Mouse (Mus musculus): Measurements from ENCODE around the gene Pdia3.

Pdia3 gene

DNA sequence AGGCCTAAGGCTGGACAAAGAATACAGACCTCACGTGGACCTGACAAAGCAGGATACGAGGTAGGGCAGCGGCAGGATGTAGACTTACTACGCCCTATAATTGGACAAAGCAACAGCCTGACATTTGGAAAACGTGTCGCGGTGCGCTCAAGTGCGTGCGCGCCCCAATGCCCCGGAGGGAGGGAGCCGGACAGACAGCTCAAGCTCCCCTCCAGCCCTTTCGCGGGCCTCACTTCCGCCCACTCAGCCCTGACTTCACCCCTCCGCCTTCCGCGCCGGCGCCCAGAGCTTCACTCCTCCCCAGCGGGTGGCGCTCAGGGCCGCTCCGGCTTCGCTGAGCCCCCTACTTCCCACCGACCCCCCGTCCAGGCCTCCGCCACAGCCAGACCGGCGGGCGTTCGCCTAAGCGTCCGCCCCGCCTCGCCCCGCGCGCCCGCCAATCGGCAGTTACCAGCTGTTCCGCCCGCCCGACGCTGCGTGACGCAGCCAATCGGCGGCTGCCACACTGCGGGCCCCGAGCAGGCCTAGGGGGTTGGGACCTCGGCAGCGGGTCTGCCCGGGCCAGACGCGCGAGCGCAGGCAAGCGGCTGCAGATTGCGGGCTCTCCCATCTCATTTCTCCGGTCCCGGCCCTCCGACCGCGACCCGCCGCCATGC, at the start of gene Pdia3, which contains the start of gene Catsper2:
TSS of gene Pdia3 (plus strand) at position 389 of the 656 bp plus-strand sequence.
TSS of gene Catsper2 (minus strand) at position 406 of the 656 bp plus-strand sequence.
- in situ Hi-C loops (cut with MboI, MseI): loop anchor here (10.0 kb wide), 1 partner anchor 1949 kb away; no protein-coding TSS in a partner anchor

DNA sequence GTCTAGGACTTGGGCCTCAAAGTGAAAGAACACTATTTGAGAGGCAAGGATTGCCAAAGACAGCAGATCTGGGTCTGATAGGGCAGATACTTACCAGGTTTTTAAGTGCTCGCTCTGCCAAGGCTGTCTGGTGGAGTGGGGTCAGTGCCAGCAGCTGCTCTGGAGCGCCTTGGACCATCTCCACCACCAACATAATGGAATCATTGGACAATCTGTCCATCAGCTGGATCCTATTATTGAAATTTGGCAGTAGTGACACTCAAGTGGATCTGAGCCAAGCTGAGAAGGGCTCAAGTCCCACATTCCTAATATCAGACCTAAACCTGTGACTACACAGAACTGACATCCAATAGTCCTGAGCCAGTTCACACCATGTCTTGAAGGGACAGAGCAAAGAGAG, 44.7 kb upstream of the Pdia3 start:
- in situ Hi-C loops (cut with MboI, MseI): no loop called here

DNA sequence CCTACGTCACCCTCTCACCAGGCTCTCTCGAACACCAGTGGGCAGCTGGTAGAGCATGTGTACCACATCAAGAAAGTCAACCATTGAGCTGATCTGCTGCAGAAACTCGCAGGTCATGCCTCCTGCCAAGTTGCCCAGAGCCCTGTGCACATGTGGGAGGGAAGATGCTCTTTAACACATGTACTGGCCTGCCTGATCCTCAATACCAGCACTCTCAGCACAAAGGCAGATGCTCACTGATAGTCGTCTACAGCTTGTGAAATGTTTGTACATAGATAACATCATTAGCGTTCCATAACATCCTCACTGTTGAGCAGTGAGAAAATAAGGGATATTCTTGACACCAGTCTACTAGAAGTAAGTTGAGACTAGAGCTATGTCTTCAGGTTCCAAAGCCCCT, 42.7 kb upstream of the Pdia3 start:
- in situ Hi-C loops (cut with MboI, MseI): no loop called here

DNA sequence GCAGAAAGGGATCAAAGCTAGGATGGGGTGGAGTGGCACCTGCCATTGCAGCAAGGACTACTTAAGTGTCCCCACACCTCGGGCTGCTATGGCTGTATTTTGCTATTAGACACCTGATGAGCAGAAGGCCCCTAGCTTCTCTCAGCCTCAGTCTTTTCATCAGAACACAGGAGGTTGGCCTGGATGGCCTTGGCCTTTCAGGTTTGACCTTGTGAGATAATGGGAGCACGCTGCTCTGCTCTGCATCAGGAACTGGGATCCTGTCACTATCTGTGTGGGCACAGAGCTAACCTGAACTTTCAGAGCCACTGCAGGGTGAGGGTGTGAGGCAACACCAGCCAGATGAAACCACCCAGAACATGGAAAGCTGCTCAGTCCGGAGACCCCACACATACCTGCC, 41.3 kb upstream of the Pdia3 start:
- in situ Hi-C loops (cut with MboI, MseI): no loop called here

DNA sequence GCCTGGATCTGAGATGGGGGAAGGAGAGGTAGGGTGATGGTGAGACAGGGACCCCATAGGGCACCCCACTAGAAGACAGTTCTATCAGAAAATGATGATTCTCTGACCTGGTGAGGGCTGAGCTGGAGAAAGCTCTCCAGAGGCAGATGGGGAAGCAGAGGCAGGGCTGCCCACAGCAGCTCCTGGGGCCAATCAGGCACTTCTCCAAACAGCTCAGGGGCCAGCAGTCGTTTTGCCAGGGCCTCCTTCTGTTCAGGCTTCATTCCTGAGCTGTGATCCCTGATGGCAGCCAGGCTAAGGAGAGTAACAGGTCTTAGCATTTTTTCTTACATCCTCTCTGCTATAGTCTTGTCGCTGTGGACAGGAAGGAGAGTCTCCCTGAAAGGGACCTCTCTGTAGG, 38.8 kb upstream of the Pdia3 start:
- in situ Hi-C loops (cut with MboI, MseI): no loop called here

DNA sequence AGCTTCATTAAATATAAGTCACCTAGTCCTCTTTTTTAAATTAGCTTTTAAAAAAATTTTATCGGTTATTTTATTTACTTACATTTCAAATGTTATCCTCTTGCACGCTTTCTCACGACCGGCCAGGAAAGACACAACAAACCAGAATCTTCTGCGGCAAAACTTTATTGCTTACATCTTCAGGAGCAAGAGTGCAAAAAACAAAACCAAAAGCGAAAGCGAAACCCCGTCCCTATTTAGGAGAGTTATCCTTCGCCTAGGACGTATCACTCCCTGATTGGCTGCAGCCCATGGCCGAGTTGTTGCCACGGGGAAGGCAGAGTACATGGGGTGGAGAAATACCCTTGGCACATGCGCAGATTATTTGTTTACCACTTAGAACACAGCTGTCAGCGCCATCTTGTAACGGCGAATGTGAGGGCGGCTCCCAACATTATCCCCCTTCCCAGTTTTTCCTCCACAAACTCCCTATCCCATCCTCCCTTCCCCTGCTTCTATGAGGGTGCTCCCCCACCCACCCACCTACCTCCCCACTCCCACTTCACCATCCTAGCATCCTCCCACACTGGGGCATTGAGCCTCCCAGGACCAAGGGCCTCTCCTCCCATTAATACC, 26.5 kb upstream of the Pdia3 start, which contains the start of gene Strc:
TSS of gene Strc (minus strand) at position 208 of the 615 bp plus-strand sequence.
- in situ Hi-C loops (cut with MboI, MseI): loop anchor here (10.0 kb wide), 1 partner anchor 1722 kb away; the partner anchor contains the start of gene Ndufaf1

DNA sequence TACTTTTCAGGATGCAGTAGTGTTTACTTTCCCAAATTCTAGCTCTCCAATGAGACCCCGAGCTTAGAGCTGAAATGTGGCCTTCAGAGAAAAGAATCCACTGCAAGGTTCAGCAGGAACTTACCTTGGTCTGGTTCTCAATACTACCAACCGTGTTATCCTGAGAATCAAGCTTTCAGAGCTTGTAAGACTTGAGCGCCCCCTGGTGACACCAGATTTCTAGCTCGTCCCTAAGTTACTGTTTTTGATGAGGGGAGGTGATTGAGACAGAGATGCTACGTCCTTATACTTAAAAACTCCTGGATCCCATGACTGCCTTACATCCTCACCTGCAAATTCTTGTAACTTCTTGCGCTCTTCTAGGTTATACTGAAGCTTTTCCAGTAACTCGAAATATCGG, 17.0 kb upstream of the Pdia3 start:
- in situ Hi-C loops (cut with MboI, MseI): no loop called here

DNA sequence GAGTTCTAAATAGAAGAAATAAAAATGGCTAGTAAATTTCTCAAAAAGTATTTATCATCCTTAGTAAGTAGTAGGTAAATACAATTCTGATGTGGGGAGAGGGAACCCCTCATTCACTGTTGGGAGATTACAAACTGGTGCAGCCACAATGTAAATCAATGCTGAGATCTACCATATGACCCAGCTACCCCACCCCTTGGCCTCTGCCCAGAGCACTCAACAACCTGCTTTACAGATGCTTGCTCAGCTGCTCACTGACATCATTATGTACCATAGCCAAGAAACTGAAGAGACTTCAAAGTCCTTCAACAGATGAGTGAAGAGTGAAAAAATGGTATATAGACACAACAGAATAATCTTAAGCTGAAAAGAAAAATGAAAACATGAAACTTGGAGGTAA, 10.3 kb upstream of the Pdia3 start:
- in situ Hi-C loops (cut with MboI, MseI): no loop called here

DNA sequence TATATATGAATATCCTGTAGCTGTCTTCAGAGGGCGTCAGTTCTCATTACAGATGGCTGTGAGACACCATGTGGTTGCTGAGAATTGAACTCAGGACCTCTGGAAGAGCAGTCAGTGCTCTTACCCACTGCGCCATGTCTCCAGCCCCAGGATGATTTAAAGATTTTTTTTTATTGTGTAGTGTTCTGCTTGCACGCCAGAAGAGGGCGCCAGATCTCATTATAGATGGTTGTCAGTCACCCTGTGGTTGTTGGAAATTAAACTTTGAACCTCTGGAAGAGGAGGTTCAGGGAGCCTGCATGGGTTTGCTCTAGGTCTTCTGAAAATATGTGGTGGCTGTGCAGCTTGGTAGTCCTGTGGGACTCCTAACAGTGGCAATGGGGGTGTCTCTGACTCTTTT, 5.4 kb upstream of the Pdia3 start:
- in situ Hi-C loops (cut with MboI, MseI): no loop called here

DNA sequence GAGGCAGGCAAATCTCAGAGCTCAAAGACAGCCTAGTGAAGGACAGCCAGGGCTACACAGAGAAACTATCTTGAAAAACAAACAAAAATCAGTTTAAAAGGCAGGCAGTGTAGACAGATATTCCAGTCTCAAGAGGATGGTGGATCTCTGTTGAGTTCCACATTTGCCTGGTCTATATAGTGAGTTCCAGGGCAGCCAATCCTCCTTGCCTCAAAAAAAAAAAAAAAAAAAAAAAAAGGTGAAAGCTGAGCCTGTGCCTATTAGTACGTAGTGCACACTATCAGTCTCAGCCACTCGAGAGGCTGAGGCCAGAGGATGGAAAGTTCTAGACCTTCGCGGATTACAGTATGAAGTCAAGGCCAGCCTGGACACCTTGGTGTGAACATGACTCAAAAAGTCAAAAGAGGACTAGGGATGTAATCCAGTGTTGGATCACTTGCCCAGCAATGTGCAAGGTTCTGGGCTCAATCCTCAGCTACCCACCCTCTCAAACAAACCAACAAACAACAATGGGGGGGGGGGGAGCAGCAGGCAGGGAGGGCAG, 660 bp upstream of the Pdia3 start:
- in situ Hi-C loops (cut with MboI, MseI): loop anchor here (10.0 kb wide), 1 partner anchor 1948 kb away; no protein-coding TSS in a partner anchor

DNA sequence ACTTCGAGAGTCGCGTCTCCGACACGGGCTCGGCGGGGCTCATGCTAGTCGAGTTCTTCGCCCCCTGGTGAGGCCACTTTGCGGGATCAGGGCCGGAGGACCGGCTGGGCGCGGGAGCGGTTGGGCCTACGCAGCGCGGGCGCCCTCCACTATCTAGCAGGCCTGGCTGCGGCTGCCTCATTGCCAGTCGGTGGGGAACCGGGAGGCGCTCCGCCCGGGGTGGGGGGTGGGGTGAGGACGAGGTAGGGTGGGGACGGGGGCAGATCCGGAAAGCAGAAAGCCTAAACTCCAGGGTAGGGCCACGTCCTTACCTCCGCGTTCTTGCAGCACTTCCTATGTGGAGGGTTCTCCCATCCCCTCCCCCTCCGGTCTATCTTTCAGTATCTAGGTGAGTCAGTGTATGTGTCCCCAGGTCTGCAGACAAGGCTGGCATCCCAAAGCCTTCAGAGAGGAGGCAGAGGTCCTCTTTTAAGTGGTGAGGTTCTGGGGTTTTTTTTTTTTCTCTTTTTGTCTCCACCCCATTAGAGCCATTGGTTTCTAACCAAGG, 637 bp downstream of the Pdia3 start:
- in situ Hi-C loops (cut with MboI, MseI): loop anchor here (10.0 kb wide), 1 partner anchor 1949 kb away; no protein-coding TSS in a partner anchor

DNA sequence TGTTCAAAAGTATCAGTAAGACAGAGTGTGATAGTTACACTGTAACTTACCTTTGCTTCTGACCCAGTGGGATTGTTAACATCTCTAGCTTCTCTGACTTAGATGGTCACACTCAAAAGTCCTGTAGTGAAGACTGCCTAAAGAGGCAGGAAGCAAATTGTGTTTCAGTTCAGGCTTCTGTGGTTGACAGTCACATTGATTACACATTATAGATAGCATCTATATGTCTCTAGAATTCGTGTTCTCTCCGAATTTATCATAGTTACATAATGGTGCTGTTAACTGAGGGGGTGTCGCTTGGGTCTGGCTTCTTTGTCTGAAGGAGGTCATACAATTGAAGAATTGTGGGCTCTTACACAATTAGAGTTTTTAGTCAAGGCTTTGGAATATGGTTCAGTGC, 1.5 kb downstream of the Pdia3 start:
- in situ Hi-C loops (cut with MboI, MseI): loop anchor here (10.0 kb wide), 1 partner anchor 1950 kb away; no protein-coding TSS in a partner anchor

DNA sequence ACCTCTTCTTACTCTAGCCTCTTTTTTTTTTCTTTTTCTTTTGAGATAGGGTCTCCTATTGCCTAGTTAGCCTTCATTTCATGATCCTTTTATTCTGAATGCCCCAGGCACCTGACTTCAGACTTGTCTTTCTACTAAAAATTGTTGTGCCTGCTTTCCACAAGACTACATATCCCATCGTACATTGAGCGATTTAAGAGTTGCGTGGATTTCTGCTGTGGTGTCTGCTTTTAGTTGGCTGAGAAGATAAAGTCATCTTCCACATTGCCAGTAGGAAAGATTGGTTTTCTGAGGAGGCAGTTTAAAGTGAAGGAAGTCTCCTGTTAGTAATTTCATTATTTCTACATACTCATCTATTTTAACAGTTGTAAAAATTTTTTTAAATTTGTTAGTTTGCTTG, 2.0 kb downstream of the Pdia3 start:
- in situ Hi-C loops (cut with MboI, MseI): loop anchor here (10.0 kb wide), 1 partner anchor 1951 kb away; no protein-coding TSS in a partner anchor

DNA sequence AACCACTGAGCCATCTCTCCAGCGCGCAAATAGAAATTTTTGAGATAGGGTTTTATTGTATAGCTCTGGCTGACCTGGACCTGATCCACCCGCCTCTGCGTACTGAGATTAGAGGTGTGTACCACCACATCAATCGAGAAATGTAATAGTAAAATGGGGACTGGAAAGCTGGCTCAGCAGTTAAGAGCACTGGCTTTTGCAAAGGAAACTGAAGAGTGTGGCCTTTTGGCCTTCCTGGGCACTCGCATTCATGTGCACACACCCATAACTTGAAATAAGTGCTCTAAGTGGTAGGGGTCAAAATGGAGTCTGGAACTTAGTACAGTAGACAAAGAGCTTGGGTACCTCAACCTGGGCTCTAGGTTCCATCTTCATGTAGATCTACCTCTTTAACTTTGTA, 2.8 kb downstream of the Pdia3 start:
- in situ Hi-C loops (cut with MboI, MseI): loop anchor here (10.0 kb wide), 1 partner anchor 1952 kb away; no protein-coding TSS in a partner anchor

DNA sequence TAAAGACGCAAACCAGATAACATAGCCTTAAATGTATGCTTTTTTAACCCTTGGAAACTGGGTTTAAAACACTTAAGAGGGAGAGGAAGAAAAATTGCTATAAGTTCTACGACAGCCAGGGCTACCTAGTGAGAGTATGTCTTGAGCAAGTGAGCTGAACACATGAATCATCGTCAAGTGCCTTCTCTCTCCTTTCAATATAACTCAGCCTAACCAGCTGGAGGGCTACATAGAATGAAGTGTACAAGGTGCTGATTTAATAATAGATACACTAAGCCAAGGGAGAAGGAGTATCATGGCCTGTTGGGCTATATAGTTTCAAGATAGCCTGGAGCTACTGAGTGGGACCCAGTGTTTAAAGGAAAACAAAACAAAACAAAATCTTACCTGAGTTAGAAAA, 4.9 kb downstream of the Pdia3 start:
- in situ Hi-C loops (cut with MboI, MseI): loop anchor here (10.0 kb wide), 1 partner anchor 1954 kb away; no protein-coding TSS in a partner anchor

DNA sequence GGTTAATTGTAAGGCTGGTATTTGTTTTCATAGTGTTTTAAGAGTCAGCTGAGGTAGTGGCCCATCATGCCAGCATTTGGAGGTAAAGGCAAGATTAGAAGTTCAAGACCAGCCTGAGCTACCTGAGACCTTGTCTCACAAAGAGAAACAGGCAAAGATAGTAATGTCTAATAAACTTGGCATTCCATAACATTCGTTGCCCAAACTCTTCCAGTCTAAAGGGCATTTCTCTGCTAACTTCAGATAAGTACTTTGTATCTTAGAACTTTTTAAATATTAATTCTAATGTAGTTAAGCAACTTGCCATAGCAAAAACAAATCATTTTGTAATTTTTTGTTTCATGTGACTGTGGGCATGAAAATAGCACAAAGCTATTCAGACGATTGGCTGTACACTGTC, 9.6 kb downstream of the Pdia3 start:
- in situ Hi-C loops (cut with MboI, MseI): no loop called here

DNA sequence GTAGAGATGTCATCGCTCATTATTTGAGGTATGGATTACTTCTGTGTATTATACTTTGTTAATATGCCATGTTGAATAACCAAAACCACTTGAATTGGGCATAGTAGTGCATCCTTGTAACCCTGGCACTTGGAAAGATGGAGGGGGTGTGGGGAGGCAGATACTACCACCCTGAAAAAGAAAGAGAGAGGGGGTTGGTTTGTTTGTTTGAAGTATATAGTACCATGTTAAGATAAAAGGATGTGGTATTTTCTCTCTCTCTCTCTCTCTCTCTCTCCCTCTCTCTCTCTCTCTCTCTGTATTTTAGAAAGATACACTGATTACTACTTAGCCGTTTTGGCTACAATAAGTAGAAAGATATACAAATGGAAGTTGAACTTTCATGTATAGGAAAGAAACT, 12.3 kb downstream of the Pdia3 start:
- in situ Hi-C loops (cut with MboI, MseI): no loop called here

DNA sequence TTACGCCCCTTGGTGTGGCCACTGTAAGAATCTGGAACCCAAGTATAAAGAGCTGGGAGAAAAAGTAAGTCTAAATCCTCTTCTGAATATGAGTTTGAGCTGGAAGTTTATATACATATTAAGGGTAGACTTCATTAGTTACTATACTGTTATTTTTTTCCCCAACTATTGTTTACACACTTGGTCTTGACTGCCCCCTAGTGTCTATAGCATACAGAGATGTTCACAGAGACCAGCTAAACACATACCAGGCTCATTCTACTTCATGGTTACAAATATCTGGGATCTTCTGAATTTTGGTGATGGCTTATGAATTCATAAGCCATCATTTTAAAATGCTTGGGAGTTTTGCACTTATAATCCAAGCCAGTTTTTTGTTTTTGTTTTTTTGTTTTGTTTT, 21.3 kb downstream of the Pdia3 start:
- in situ Hi-C loops (cut with MboI, MseI): no loop called here

DNA sequence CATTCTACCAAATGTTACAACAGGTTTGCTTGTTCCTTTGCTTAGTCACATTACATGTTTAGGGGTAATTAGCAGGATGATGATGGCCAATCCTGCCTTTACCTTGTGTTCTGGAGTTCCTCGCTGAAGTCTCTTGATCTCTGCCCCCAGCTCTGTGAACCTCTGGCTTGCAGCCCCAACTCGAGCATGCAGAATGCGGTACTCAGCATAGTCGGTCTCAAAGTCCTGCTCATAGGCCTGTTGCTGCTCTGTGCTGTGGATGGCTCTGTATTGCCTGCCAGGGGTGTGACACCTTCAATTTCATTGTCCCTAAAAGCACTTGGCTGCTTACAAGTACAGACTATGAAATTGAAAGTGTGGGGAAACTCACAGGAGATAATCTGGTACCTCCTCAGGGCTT, 26.2 kb downstream of the Pdia3 start:
- in situ Hi-C loops (cut with MboI, MseI): no loop called here

DNA sequence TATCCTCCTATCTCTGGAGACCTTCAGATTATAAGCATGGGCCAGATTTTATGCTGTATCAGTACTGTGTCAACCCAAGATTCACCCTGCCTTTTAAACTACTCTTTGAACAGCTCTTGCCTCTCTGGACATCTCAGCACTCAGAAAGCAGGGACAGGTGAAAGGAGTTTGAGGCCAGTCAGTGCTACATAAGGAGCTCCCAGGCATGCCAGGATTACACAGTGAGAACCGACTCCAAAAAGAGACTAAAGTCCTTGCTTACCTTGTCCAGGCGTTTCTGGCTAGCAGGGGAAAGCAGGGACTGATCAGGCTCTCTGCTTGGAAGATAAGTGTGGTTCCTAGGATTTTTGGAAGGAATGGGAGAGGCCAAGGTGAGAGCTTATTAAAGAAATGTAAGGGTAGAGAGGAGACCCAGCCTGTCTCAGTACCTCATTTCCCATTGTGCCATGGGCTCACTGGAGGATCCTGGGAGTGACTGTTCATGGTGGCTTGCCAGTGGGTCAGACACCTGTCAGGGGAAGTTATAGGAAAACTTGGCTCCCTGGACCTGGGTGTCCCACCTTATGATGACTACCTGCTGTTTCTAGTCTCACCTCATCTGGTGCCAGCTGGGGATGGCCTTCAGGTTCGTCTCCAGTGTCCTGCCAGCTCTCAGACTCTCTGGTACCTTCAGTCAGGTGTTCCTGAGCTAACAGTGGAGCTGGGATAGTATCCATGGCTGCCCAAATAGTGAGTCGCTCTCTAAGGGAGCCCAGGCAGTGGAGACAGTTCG, 27.4 kb downstream of the Pdia3 start:
- in situ Hi-C loops (cut with MboI, MseI): no loop called here

DNA sequence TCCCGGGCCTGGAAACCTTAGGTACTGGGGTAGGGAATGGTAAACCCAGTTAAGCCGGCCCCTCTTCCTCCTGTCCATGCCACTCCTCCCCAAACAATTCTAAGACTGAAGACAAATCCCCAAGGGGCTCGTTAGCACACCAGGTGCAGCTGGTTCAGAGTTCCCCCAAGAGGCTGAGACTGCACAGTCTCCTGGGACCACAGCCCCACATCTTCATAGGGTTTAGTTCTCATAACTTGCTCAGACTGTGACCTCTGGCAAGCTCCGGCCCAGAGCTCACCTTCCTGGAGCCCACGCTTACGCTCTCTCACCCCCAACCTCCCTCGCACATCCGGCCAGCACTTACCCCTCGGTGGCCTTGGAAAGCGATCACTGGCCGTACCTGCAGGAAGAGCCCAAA, 28.2 kb downstream of the Pdia3 start:
- in situ Hi-C loops (cut with MboI, MseI): no loop called here

Data from regulatory T cell (primary cell).